Mouse (Mus musculus) spleen, embryonic (tissue): ENCODE measurements around the gene Catsperd.

Experiments
- CTCF ChIA-PET: fragments of 350-600 bp; sonication (Branson Sonifier 250); formaldehyde crosslinking; loops from one replicate; lab custom pipeline; 2022; lab: Charles Lee

Gene Catsperd

DNA sequence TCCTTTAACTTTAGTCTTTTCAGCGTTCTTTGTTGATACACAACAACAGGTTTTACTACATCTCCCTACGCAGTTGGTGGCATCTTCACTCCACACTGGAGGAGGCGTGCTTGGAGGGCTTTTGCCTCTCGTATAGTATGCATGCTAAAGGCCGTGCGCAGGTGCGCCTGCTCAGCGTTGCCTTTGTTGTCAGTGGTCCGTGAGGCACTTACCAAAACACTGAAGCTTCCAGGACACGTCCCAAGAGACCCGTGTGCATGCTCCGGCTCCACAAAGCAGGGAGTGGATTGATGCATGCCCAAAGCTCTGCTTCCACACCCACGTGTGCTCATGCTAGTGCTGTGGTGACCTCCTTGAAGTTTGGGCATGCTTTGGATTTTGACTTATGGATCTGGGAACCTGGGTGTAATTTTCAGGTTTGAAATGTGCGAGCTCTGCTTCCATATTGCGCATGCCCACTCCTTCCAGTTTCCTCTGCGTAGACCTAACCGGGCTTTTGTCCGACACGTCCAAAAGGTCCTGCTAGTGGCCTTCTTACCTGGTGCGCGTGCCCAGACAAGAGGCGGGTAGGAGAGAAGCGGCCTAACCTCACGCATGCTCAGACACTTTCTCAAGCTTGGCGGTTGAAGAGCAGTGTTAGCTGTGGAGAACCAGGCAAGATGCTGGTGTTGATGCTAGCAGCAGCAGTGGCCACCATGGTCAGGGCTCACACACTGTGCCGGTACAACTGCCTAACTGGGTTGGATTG lies at the start of gene Catsperd:
TSS of gene Catsperd (plus strand) at position 614 of the 748 bp plus-strand sequence.
- CTCF ChIA-PET = no interaction called here

DNA sequence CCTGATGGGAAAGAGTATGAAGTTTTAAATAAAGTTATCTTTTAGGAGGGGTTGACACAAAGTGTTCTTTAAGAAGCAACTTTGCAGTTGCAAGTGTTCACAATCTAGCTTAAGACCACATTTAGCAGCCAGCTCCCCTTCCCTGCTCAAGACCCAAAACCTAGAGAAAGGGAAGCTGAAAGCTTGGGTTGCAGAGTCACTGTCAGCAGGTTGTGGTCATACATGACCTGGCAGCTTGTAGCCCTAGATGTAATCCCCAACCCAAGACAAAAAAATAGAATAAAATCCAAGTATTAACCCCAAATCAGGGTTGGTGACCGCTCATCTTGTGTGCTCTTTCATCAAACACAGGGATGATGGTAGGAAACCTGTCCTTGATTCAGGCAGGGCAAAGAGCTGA lies 44.9 kb upstream of the Catsperd start:
- CTCF ChIA-PET = no interaction called here

DNA sequence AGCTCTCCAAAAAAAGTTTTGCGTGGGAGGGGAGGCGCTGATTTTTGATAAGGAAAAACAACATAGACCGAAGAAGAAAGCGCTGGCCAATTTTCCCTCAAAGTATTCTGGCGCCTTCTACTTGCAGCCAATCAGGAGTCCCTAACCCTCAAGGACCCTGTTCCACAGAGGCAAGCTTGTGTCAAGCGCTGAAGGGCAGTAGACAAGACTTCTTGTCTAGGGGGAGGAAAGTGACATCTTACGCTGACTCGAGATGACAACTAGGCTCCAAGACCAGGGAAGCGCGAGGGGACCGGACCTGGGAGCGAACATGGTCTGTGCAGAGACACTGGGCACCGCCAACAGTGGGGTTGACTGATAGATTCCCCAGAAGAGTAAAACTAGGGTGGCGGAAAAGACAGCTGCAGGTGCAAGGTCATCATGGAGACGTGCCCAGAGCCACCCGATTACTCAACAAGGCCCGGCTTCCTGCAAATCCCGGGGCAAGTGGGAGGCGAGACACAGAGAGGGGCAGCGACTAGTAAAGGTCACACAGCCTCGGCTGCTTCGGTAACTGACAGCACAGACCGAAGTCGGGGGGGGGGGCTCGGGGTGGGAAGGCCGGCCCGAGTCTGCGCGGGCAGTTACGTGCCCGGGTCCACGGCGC lies 44.2 kb upstream of the Catsperd start:
- CTCF ChIA-PET = interaction anchor here (0.6 to 0.7 kb wide), 2 partner anchors 25 to 29 kb away, joined by 3 read pairs; no protein-coding TSS in a partner anchor

DNA sequence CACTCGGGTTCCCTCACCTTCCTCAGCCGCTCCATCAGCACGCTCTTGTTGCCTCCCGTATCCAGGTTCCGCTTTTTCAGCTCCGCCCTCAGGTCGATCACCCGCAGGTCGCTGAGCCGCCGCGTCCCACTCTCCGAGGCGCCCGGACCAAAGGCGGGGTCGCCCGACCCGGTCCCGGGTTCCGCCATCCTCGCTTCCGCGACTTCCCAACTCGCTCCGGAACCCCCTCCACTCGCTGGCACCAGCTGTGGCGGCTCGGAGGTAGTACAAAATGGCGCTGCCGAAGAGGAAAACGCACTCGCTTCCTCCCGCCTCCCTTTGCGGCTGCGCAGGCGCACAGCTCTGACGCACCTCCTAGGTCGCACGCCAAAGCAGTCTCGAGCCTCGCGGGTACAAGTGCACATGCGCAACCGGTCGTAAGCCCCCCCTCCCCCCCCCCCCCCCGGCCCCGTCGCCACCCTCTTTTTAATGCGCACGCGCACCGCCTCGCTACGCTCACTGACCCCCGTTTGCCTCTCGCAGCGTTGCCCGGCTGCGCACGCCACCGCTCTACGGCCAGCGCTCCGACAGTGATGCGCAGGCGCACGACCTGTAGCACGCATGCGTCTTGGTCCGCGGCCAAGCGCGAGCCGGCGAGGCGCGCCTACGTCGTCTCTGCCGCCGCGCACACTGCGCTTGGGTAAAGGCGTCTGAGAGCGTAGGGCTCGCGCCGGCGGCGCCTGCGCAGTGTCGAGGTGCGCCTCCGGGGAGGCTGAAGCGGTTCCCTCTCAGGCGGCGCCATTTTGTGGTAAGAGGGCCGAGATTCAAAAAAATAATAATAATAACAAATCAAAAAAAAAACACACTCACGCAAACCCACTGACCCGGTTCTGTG lies 43.4 kb upstream of the Catsperd start, which contains the start of the genes Safb2 and Safb:
TSS of gene Safb2 (minus strand) at position 329 of the 874 bp plus-strand sequence.
TSS of gene Safb (plus strand) at position 569 of the 874 bp plus-strand sequence.
- CTCF ChIA-PET = interaction anchor here (0.6 to 0.7 kb wide), 2 partner anchors 21 to 28 kb away, joined by 3 read pairs; no protein-coding TSS in a partner anchor

DNA sequence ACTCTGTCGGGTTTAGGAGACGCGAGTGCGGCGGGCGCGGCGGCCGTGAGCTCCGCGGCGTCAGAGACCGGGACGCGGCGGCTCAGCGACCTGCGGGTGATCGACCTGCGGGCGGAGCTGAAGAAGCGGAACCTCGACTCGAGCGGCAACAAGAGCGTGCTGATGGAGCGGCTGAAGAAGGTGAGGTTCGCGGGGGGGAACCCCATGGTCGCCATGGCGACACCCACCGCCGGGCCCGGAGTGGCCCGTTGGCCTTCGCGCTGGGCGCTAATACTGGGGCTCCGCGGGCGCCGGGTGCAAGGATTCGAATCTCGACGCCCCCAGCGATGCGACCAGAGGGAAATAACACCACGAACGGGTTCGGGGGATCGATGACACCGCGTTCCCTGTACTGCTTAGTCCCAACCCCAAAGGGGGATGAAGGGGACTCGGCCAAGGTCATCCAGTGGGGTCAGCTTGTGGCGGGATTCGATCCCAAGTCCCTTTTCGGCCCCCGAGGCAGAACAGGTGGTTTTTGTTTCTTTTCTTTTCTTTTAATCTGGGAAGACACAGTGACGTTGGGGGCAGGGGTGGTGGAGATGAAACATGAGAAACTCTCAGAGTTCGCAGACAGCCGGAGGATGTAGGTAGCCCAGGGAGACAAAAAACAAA lies 42.6 kb upstream of the Catsperd start:
- CTCF ChIA-PET = interaction anchor here (0.6 to 1.4 kb wide), 2 partner anchors 19 to 20 kb away, joined by 3 to 5 read pairs; no protein-coding TSS in a partner anchor

DNA sequence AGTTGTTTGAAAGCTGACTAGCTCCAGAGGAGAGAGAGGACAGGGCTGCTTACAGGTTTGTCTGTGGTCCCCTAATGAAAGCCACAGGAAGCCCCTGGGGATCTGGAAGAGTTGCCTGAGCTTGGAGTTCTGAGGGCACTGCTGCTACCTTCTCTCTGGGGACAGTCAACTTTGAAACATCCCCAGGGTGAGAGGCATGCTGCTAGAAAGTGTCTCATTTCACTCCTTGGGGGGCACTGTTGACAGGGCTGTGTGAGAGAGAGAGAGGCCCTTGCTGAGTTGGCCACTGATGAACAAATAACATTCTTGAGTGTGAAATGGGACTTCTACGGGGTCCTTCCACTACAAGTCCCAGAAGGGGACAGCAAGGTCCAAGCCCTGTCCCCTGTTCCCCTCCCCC lies 40.2 kb upstream of the Catsperd start:
- CTCF ChIA-PET = no interaction called here

DNA sequence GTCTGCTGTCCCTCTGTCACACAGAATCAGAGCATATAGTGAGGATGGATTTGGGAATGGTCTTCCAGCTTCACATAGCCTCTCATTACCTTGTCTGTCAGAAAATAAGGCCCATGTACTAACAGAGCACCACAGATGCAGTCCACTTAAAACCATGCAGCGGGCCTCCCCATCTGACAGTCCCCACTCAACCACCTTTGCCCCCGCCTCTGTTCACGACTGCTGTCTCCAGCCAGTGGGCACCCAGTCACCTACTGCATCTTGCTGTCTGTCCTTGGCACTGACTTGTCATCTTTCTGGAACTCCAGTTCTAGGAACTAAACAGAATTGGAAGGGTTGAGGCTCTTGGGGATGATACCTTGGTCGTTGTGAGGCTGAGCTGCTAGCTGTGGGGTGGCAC lies 39.0 kb upstream of the Catsperd start:
- CTCF ChIA-PET = no interaction called here

DNA sequence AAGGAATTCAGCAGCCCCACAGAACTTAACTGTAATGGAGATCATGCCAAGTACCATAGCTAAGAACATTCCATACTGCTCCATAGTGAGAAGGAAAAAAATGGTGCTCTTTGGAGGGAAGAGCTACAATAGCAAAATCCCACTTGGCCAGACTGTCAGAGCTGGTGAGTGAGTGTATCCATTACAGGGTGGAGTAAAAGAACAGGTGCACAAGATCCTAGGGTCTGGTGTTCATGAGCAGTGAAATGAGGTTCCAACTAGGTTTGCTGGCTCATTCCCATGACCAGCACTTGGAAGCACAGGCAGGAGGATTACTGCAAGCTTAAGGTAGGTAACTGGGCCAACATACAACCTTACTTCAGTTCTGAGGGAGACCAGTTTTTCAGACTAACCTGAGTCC lies 35.4 kb upstream of the Catsperd start:
- CTCF ChIA-PET = no interaction called here

DNA sequence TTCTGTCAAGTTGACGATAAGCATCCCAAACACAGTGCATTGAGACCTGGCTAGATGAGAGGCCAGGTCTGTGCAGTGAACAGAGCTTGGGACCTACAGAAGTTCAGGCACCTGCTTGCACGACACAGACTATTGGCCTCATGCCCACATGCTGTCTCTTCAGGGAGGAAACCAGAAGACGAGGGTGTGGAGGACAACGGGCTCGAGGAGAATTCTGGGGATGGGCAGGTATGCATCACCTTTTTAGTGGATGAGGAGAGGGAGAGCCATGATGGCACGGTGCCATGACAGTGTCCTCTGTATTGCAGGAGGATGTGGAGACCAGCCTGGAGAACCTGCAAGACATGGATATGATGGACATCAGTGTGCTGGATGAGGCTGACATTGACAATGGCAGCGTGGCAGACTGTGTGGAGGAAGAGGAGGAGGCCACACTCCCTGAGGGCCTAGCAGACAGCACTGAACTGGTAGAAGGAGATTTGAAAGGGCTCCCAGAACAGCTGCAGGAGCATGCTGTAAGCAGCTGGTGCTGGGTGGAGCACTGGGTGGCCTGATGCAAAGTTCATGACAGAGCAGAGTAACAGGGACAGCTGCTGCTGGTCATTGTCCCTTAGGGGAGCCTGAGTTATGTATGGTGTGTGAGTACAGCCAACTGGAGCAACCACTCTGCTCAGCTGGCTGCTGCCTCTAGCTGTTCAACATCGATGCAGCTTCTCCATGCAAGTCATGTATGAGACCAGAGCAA lies 34.2 kb upstream of the Catsperd start:
- CTCF ChIA-PET = interaction anchor here (0.5 kb wide), 1 partner anchor 92 kb away, joined by 5 read pairs; no protein-coding TSS in a partner anchor

DNA sequence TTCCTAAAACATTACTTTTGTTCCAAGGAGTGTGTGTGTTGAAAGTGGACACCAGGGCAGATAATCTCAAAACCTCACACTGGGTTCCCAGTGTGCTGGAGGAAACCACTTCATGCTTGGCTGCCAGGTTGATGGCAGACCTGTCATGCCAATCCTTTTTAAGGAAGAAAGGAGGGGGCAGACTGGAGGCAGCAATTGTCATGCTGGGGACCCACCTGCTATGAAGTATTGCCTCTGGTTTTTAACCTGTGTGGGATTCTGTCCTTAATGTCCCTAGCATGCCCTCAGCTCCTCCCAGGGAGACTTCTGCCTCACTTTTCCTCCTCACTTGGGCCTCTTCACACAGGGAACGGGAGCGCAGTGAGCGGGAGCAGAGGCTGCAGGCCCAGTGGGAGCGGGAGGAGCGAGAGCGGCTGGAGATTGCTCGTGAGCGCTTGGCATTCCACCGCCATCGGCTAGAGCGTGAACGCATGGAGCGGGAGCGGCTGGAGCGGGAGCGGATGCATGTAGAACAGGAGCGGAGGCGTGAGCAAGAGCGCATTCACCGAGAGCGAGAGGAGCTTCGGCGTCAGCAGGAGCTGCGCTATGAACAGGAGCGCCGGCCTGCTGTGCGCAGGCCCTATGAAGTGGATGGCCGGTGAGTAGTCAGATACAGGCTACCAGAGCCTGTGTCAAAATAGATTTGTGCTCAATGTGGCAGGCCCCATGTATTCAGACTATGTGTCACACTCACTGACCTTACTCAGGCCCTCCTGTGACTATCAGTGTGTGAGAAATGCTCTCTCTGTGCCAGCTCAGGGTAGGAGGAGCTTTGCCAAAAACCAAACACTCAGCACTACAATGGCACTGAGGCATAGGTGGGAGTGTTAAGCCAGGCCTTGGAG lies 24.5 kb upstream of the Catsperd start:
- CTCF ChIA-PET = interaction anchor here (1.2 kb wide), 1 partner anchor 17 kb away, joined by 5 read pairs; no protein-coding TSS in a partner anchor

DNA sequence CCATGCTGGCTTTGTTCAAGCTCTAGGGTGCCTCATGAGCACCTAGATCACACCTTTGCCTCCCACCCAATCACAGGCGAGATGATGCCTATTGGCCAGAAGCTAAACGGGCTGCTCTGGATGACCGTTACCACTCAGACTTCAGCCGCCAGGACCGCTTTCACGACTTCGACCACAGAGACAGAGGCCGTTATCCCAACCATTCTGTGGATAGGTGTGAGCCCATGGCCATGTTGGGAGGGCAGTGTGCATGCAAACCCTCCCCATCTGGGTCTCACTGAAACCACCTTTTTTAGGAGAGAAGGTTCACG lies 23.9 kb upstream of the Catsperd start:
- CTCF ChIA-PET = interaction anchor here (1.2 kb wide), 1 partner anchor 18 kb away, joined by 5 read pairs; no protein-coding TSS in a partner anchor

DNA sequence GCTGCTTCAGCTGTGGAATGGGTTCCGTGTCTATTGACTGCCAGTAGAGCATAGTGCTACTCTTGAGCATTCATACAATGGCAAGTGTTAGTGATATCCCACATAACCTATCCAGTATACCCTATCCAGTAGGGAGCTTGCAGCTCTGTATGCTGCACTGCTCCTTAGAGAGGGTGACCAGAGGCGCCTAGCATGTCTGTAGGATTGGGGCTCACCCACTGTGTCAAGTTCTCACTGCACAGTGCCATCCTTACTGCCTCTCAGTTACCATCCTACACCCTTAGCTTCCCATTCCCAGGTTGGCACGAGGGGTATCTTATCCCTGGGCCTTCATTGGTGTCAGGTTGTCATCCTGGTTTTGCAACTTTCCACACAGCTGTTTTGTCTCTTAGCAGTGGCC lies 23.5 kb upstream of the Catsperd start:
- CTCF ChIA-PET = interaction anchor here (1.2 kb wide), 1 partner anchor 18 kb away, joined by 5 read pairs; no protein-coding TSS in a partner anchor

DNA sequence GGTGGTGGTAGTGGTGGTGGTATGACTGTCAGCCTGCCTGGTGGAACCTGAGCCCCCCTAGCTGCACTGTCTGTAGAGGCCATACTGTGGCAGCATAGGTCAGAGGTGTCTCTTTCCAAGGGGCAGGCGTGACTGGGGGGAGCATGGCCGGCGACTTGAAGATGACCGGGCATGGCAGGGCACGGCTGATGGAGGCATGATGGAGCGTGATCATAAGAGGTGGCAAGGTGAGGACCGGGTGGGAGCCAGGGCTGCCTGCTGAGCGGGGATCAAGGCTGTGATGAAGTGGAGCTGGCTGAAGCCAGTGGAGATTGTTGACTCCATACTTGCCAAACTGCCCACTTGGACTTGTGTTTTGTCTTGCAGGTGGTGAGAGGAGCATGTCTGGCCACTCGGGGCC lies 22.5 kb upstream of the Catsperd start:
- CTCF ChIA-PET = interaction anchor here (0.6 to 0.8 kb wide), 2 partner anchors 20 to 616 kb away, joined by 3 to 4 read pairs; no protein-coding TSS in a partner anchor

DNA sequence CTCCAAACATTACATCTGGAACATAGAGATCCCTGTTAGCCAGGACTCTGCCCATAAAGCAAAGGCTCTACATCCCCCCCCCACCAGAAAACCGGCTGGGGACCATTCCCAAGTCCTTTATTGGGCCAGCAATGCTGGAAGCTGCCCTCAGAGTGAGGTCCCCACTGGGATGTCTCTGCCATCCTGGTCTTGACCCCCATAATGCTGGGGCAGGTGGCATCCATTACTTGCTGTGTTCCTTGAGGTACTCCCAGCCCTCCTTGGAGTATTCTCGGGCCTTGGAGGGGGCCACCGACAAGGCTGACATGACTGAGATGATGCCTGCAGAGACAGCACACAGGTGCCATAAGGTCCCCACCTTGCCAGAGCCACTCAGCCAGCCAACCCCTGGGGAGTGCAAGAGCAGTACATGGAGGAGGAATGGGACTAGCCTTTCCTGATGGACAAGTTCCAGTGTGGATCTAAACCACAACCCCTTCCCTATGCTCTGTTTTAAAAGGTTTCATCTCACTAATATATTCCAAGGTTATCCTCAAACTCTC lies 20.4 kb upstream of the Catsperd start:
- CTCF ChIA-PET = interaction anchor here (0.5 kb wide), 1 partner anchor 245 kb away, joined by 7 read pairs; no protein-coding TSS in a partner anchor

DNA sequence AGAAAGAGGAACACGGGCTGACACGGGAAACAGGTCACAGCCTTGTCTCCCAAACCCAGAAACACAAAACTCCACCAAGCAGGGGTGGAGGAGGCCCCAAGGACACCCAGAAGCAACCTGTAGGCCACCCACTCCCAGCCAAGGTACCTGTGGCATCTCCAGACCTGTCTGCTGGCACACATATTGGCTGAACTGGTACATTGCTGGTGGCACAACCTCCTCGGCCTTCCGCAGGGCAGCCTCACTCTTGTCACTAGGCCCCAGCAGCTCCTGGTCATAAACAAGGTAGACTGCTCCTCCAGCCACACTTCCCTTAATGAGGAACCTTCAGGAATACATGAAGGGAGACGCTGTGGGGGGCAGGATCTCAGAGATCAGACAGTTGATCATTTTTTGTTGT lies 19.2 kb upstream of the Catsperd start:
- CTCF ChIA-PET = interaction anchor here (0.7 kb wide), 1 partner anchor 25 kb away, joined by 3 read pairs; no protein-coding TSS in a partner anchor

DNA sequence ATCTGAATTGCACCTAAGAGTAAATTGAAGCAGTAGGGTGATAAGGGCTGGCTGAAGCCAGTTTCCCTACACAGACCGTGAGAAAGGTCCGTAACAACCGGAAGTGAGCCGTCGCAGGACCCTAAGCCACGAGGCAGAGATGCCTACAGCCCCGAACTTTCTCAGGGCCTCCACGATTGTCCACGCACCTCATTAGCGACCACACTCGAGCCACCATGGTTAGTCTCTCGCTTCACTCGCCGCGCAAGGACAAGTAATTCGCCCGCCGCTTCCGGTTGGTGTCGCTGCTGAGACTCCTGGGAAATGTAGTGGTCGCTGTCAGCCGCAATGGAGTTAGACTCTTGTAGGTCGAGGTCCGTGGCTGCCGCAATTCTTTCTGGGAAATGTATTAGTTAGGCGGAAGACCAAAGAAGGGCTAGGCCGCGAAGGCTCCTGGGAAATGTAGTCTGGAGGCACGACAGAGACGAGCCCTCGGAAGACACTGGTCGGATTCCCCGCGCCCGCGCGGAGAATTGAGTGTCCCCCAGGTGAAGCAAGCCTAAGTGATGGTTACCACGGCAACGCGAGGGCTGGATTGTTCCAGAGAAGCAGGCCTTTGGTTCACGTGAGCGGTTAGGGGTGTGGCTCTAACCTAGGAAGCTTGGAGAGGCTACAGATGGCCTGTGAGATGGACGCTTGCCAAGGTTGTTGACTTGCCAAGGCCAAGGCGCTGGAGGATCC lies 18.3 kb upstream of the Catsperd start, which contains the start of gene 2410015M20Rik:
TSS of gene 2410015M20Rik (minus strand) at position 320 of the 720 bp plus-strand sequence.
- CTCF ChIA-PET = interaction anchor here (0.7 kb wide), 1 partner anchor 26 kb away, joined by 3 read pairs; no protein-coding TSS in a partner anchor

DNA sequence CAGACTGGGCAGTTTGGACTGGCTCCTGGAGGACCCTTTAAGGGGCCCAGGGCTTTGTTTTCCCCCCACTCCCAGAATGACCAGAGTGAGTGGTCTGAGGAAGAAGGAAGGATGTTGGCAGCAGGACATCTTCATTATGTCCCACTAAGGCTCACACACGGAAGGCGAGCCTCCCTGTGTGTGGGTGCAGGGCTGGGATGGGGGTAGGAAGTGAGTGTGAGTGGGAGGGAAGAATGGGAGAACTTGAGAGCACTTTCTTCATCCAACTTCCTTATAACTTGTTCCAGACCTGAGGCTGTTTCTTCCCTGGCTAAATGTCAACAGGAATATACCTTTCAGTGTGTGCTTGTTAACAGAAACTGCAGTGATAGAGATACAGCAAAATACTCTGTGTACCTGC lies 16.6 kb upstream of the Catsperd start:
- CTCF ChIA-PET = no interaction called here
